Mouse (Mus musculus) heart, adult 2 months (tissue): Measurements from ENCODE around the gene Ky.

Experiments used
- CTCF ChIP-seq: fragments of 200-600 bp; IDR thresholded peaks from 2 replicates; pipeline ENCODE4 v1.8.1; 2022; ENCODE audit warnings: antibody characterized with exemption, mild to moderate bottlenecking, moderate library complexity
- EP300 ChIP-seq: fragments of 200-500 bp; IDR thresholded peaks from 2 replicates; pipeline ENCODE4 v1.6.1; 2011; ENCODE audit warnings: low read depth, low read length, control low read depth; ENCODE audit not compliant: insufficient read depth
- POLR2A ChIP-seq: fragments of 200-500 bp; IDR thresholded peaks from 2 replicates; pipeline ENCODE4 v1.6.1; 2011; ENCODE audit warnings: mild to moderate bottlenecking, low read depth, low read length, control low read depth; ENCODE audit not compliant: insufficient read depth

GRCm38 (mm10) chr9:102479022-102479421 lies 26.5 kb upstream of the Ky start:
- TF ChIP-seq CTCF (peak; percentile 69), POLR2A (no peak), EP300 (no peak)
